Mouse (Mus musculus) 416B (cell line): ENCODE results near the gene Arhgef6.

Experiments used
- DNase-seq: peaks from one replicate; pipeline ENCODE4 v3.0.0; 2011; ENCODE audit warnings: low read depth

Gene Arhgef6

DNA sequence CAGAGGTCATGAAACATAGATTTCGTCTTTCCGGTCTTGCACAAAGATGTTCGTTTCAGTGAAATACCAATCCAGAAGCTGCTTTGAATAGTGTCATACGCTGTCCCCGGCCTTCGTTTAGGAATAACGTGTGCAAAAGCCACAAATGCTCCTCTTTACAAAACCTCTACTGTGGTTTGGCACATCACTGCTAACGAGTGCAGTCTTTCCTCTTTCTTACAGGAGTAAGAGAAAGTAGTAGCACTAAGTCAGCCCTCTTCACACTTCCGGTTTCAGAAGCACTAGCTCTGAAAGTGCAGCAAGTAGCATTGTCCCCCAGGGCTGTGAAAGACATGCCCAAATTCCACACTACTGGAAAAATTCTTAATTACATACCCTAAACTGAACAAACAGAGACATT lies 142.2 kb downstream of the Arhgef6 start:
- no peak for DNase-seq

DNA sequence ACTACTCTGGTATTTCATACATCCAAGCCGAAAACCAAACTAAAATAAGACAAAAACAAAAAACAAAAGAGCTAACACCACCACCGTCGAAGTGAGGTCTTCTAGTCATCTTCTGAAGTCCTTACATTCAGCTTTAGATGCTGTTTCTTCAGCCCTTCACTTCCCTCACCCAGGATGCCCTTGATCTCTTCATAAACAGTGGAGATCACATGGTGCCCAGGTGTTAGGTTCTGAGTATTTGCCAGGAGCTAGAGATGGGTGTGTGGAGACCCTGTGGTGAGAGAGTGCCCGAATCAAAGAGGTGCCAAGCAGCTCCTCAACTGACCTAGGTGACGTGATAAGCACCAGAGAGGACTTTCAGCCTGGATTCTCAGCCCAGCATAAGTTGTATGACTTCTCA lies 149.2 kb downstream of the Arhgef6 start:
- no peak for DNase-seq

DNA sequence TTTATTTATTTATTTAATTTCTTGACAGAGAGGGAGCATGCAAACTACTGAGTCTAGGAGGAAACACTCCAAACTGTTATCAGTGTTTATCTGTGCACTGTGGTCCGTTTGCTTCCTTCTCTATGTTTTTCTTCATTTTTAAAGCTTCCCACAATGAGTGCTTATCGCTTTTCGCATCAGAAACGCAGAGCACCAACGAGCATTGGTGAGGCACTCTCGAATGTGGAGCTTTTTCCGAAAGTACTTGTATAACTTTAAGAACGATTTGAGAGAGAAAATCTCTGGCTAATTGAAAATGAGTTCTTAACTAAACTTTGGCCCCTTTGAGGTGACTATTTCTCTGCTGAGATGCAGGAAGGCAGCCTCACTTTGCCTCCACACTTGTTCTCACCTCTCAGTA lies 151.2 kb downstream of the Arhgef6 start:
- peak; percentile 14 for DNase-seq

DNA sequence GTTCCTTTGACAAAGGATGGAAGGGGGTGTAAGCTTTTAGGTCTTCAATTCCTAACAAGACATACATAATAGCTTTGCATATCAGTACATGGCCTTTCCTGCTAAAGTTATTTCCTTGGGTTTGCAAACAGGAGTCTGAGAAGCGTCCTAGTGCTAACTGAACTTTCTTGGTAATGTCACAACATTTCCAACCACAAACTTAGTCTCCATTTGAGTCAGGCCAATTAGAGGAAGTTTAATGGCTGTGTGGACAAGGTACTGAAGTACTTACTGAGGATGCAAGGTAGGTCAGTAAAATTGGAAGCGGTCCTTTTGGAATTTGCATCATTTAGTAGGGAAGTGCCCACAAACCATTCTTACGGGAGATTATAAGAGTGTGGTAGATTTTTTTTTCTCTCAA lies 155.2 kb downstream of the Arhgef6 start:
- DNase-seq: peak; percentile 7

DNA sequence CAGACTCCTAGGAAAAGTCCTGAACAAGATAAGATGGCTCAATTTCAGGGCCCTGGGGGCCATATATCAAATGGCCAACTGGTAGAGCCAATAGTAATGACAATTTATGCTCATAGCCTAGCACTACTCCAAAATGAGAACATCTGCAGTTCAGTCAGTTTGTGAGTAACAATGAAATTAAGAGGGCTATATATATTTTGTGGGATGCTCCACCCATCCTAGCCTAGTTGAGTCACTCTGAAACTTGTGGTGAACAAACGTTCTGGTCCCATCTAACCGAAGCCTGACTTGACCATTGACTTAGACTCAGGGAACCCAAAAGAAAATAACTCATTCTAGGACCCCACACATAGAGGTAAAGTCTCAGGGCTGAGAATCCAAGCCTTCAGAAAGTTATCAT lies 156.1 kb downstream of the Arhgef6 start:
- no peak for DNase-seq
